Mouse (Mus musculus): ENCODE results near the gene Mylip.

DNA sequence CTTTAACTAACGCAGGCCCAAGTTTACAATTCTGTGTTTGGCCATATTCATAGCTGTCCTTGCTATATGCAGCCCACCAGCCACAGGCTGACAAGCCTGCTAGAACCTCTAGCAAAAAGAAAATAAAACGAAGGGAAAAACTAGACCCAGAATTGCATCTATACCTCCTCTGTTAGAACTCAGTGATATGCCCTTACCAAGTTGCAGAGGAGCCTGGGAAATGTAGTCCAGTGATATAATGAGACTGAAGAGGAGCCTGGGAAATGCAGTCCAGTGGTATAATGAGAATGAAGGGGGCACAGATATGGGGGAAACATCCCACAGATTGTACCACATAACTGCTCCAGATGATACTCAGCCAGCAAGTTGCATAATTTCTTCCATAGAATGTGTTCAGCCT is 34.7 kb upstream of the Mylip start:
- TF ChIP-seq CTCF (IDR thresholded peaks at IDR 0.05; ENCODE audit: low read depth) = no peak
- no peak for TF ChIP-seq EP300 (IDR thresholded peaks at IDR 0.05; ENCODE audit: low read depth)

Data from liver, embryonic 14.5 days (tissue).